Mouse (Mus musculus): Measurements from ENCODE around the gene Psmd3. TPM values are rescaled to one million over a fixed set of nuclear protein-coding genes. Genes with fewer than 3 reads are reported as not detected.
A peak's percentile ranks its signal among the peaks of the same experiment; 100 is the strongest.
"Not testable (repeated sequence)": the region's sequence is repeated elsewhere in the genome, so short reads cannot be mapped to it uniquely, and the experiment has no call there.

The Psmd3 gene
- polyA plus RNA-seq (2014; fragmentation: Nextera tagmentation; extraction: Ambion mirVana) = 208 and 220 TPM in 2 replicates

- no peaks in the 10 kb centered on the region; the same call in 1 of the 2 replicates for H3K36me3 ChIP-seq (ENCODE audit: control insufficient read depth, insufficient read depth, low read length)
- 6% methylated on average over 45 of the region's 45 CpGs for WGBS
Measured at GRCm38 (mm10) chr11:98681786-98682745, at the start of gene Psmd3. Psmd3 (plus strand) TSS chr11:98682554.

GRCm38 (mm10) chr11:98635312-98635970 is 46.9 kb upstream of the Psmd3 start:
- not testable (repeated sequence) for H3K4me2 ChIP-seq (ENCODE audit: low read depth, low read length, severe bottlenecking); H3K9me3 ChIP-seq (ENCODE audit: control insufficient read depth, low read length); H3K4me1 ChIP-seq (replicated peaks; ENCODE audit: control insufficient read depth, insufficient read depth, low read length); H3K9ac ChIP-seq (ENCODE audit: low read length); ATAC-seq (replicated peaks; ENCODE audit: low FRiP score); H3K27ac ChIP-seq (ENCODE audit: low read depth, low read length); H3K27me3 ChIP-seq (ENCODE audit: control insufficient read depth, insufficient read depth, low read length); H3K4me3 ChIP-seq (ENCODE audit: low read depth, low read length); H3K36me3 ChIP-seq (ENCODE audit: control insufficient read depth, insufficient read depth, low read length)
- DNase-seq (ENCODE audit: low spot score) = peak; percentile 54
- WGBS = 36% methylated on average over 10 of the region's 10 CpGs

More at GRCm38 (mm10) chr11:98681786-98682745, at the start of gene Psmd3:
- peaks cover 5% of the 10 kb centered on the region; the same call in 1 of the 2 replicates for H3K4me1 ChIP-seq (replicated peaks; ENCODE audit: control insufficient read depth, insufficient read depth, low read length)
- H3K9ac ChIP-seq (ENCODE audit: low read length) = peak within 1 kb of the TSS; percentile 99
- peak within 1 kb of the TSS; percentile 98 for H3K4me3 ChIP-seq (ENCODE audit: low read depth, low read length)
- peak; percentile 95 for ATAC-seq (replicated peaks; ENCODE audit: low FRiP score)
- H3K27me3 ChIP-seq (ENCODE audit: control insufficient read depth, insufficient read depth, low read length) = no peaks in the 10 kb centered on the region
- no peaks in the 10 kb centered on the region for H3K9me3 ChIP-seq (ENCODE audit: control insufficient read depth, low read length)
- DNase-seq (ENCODE audit: low spot score) = peak; percentile 98
- H3K27ac ChIP-seq (ENCODE audit: low read depth, low read length) = peak within 1 kb of the TSS; percentile 73
- peak within 1 kb of the TSS; percentile 71 for H3K4me2 ChIP-seq (ENCODE audit: low read depth, low read length, severe bottlenecking)

- Histone ChIP-seq H3K9ac (ENCODE audit: low read length) (no peak overlapping the region), H3K36me3 (ENCODE audit: control insufficient read depth, insufficient read depth, low read length) (no peaks in the 10 kb centered on the region), H3K4me2 (ENCODE audit: low read depth, low read length, severe bottlenecking) (no peak overlapping the region), H3K27ac (ENCODE audit: low read depth, low read length) (no peak overlapping the region), H3K9me3 (ENCODE audit: control insufficient read depth, low read length) (no peaks in the 10 kb centered on the region), H3K4me3 (ENCODE audit: low read depth, low read length) (no peak overlapping the region), H3K4me1 (replicated peaks; ENCODE audit: control insufficient read depth, insufficient read depth, low read length) (no peaks in the 10 kb centered on the region), H3K27me3 (ENCODE audit: control insufficient read depth, insufficient read depth, low read length) (no peaks in the 10 kb centered on the region; the same call in 1 of the 2 replicates)
- no peak for ATAC-seq (replicated peaks; ENCODE audit: low FRiP score)
- DNase-seq (ENCODE audit: low spot score) = no peak
- WGBS = 88% methylated on average over 1 of the region's 1 CpGs
Measured at GRCm38 (mm10) chr11:98637501-98637900, 44.9 kb upstream of the Psmd3 start.

GRCm38 (mm10) chr11:98640091-98640490 is 42.3 kb upstream of the Psmd3 start:
- H3K36me3 ChIP-seq (ENCODE audit: control insufficient read depth, insufficient read depth, low read length) = no peaks in the 10 kb centered on the region
- H3K27me3 ChIP-seq (ENCODE audit: control insufficient read depth, insufficient read depth, low read length) = no peaks in the 10 kb centered on the region; the same call in 1 of the 2 replicates
- no peaks in the 10 kb centered on the region for H3K4me1 ChIP-seq (replicated peaks; ENCODE audit: control insufficient read depth, insufficient read depth, low read length)
- ATAC-seq (replicated peaks; ENCODE audit: low FRiP score) (no peak), DNase-seq (ENCODE audit: low spot score) (no peak)
- no peak overlapping the region for H3K4me3 ChIP-seq (ENCODE audit: low read depth, low read length)
- H3K9me3 ChIP-seq (ENCODE audit: control insufficient read depth, low read length) = no peaks in the 10 kb centered on the region
- no peak overlapping the region for H3K27ac ChIP-seq (ENCODE audit: low read depth, low read length)
- H3K4me2 ChIP-seq (ENCODE audit: low read depth, low read length, severe bottlenecking) = no peak overlapping the region
- WGBS = 75% methylated on average over 5 of the region's 5 CpGs
- no peak overlapping the region for H3K9ac ChIP-seq (ENCODE audit: low read length)

GRCm38 (mm10) chr11:98644757-98645156 is 37.6 kb upstream of the Psmd3 start:
- H3K9ac ChIP-seq (ENCODE audit: low read length) = no peak overlapping the region
- ATAC-seq (replicated peaks; ENCODE audit: low FRiP score) (no peak), DNase-seq (ENCODE audit: low spot score) (no peak)
- WGBS = 87% methylated on average over 3 of the region's 3 CpGs
- no peak overlapping the region for H3K4me2 ChIP-seq (ENCODE audit: low read depth, low read length, severe bottlenecking)
- H3K9me3 ChIP-seq (ENCODE audit: control insufficient read depth, low read length) = no peaks in the 10 kb centered on the region
- no peaks in the 10 kb centered on the region; the same call in 1 of the 2 replicates for H3K27me3 ChIP-seq (ENCODE audit: control insufficient read depth, insufficient read depth, low read length)
- H3K36me3 ChIP-seq (ENCODE audit: control insufficient read depth, insufficient read depth, low read length) = no peaks in the 10 kb centered on the region
- no peak overlapping the region for H3K27ac ChIP-seq (ENCODE audit: low read depth, low read length)
- no peaks in the 10 kb centered on the region for H3K4me1 ChIP-seq (replicated peaks; ENCODE audit: control insufficient read depth, insufficient read depth, low read length)
- H3K4me3 ChIP-seq (ENCODE audit: low read depth, low read length) = no peak overlapping the region

- WGBS = 84% methylated on average over 2 of the region's 2 CpGs
- Histone ChIP-seq H3K9me3 (ENCODE audit: control insufficient read depth, low read length) (no peaks in the 10 kb centered on the region), H3K4me2 (ENCODE audit: low read depth, low read length, severe bottlenecking) (no peak overlapping the region), H3K27me3 (ENCODE audit: control insufficient read depth, insufficient read depth, low read length) (no peaks in the 10 kb centered on the region; the same call in 1 of the 2 replicates), H3K4me1 (replicated peaks; ENCODE audit: control insufficient read depth, insufficient read depth, low read length) (no peaks in the 10 kb centered on the region), H3K4me3 (ENCODE audit: low read depth, low read length) (no peak overlapping the region), H3K27ac (ENCODE audit: low read depth, low read length) (no peak overlapping the region), H3K36me3 (ENCODE audit: control insufficient read depth, insufficient read depth, low read length) (no peaks in the 10 kb centered on the region), H3K9ac (ENCODE audit: low read length) (no peak overlapping the region)
- no peak for DNase-seq (ENCODE audit: low spot score)
- no peak for ATAC-seq (replicated peaks; ENCODE audit: low FRiP score)
Measured at GRCm38 (mm10) chr11:98645946-98646345, 36.4 kb upstream of the Psmd3 start.

GRCm38 (mm10) chr11:98646459-98646858 is 35.9 kb upstream of the Psmd3 start, which contains the start of gene Gsdma2:
Gsdma2 (plus strand) TSS chr11:98646759.
- Histone ChIP-seq H3K36me3 (ENCODE audit: control insufficient read depth, insufficient read depth, low read length) (no peaks in the 10 kb centered on the region), H3K4me3 (ENCODE audit: low read depth, low read length) (no peak within 1 kb of the TSS), H3K27me3 (ENCODE audit: control insufficient read depth, insufficient read depth, low read length) (no peaks in the 10 kb centered on the region; the same call in 1 of the 2 replicates), H3K4me2 (ENCODE audit: low read depth, low read length, severe bottlenecking) (no peak within 1 kb of the TSS), H3K27ac (ENCODE audit: low read depth, low read length) (no peak within 1 kb of the TSS), H3K9ac (ENCODE audit: low read length) (no peak within 1 kb of the TSS), H3K9me3 (ENCODE audit: control insufficient read depth, low read length) (no peaks in the 10 kb centered on the region), H3K4me1 (replicated peaks; ENCODE audit: control insufficient read depth, insufficient read depth, low read length) (no peaks in the 10 kb centered on the region)
- DNase-seq (ENCODE audit: low spot score) = no peak
- no peak for ATAC-seq (replicated peaks; ENCODE audit: low FRiP score)
- WGBS = 76% methylated on average over 2 of the region's 2 CpGs

GRCm38 (mm10) chr11:98655076-98655475 is 27.3 kb upstream of the Psmd3 start:
- not testable (repeated sequence) for H3K9me3 ChIP-seq (ENCODE audit: control insufficient read depth, low read length); H3K36me3 ChIP-seq (ENCODE audit: control insufficient read depth, insufficient read depth, low read length); ATAC-seq (replicated peaks; ENCODE audit: low FRiP score); H3K27ac ChIP-seq (ENCODE audit: low read depth, low read length); H3K4me3 ChIP-seq (ENCODE audit: low read depth, low read length); H3K9ac ChIP-seq (ENCODE audit: low read length); H3K4me1 ChIP-seq (replicated peaks; ENCODE audit: control insufficient read depth, insufficient read depth, low read length); H3K4me2 ChIP-seq (ENCODE audit: low read depth, low read length, severe bottlenecking); H3K27me3 ChIP-seq (ENCODE audit: control insufficient read depth, insufficient read depth, low read length)
- WGBS = 17% methylated on average over 7 of the region's 7 CpGs
- DNase-seq (ENCODE audit: low spot score) = peak; percentile 67
